Mouse (Mus musculus): ENCODE measurements around the gene Ncl.

Gene Ncl

GRCm38 (mm10) chr1:86358906-86359797 lies at the start of gene Ncl:
Gene Ncl, minus strand, starts transcription at chr1:86359400.
- CTCF ChIA-PET, result no interaction called here

- CTCF ChIA-PET, result no interaction called here
Measured at GRCm38 (mm10) chr1:86408515-86408914, 49.3 kb upstream of the Ncl start.

- CTCF ChIA-PET, result interaction anchor here (0.5 kb wide), 1 partner anchor 26 kb away, joined by 3 read pairs; no protein-coding TSS in a partner anchor
Measured at GRCm38 (mm10) chr1:86406914-86407313, 47.7 kb upstream of the Ncl start.

- CTCF ChIA-PET, result no interaction called here
Measured at GRCm38 (mm10) chr1:86406313-86406712, 47.1 kb upstream of the Ncl start.

- CTCF ChIA-PET, result interaction anchor here (0.6 kb wide), 1 partner anchor 71 kb away, joined by 7 read pairs; no protein-coding TSS in a partner anchor
Measured at GRCm38 (mm10) chr1:86404834-86405233, 45.6 kb upstream of the Ncl start.

- CTCF ChIA-PET, result interaction anchor here (0.5 kb wide), 1 partner anchor 41 kb away, joined by 3 read pairs; no protein-coding TSS in a partner anchor
Measured at GRCm38 (mm10) chr1:86400096-86400754, 41.0 kb upstream of the Ncl start.

- CTCF ChIA-PET, result interaction anchor here (0.5 to 0.7 kb wide), 2 partner anchors 42 to 68 kb away, joined by 3 read pairs; no protein-coding TSS in a partner anchor
Measured at GRCm38 (mm10) chr1:86399322-86399721, 40.1 kb upstream of the Ncl start.

- CTCF ChIA-PET, result no interaction called here
Measured at GRCm38 (mm10) chr1:86398222-86398621, 39.0 kb upstream of the Ncl start.

GRCm38 (mm10) chr1:86397621-86398020 lies 38.4 kb upstream of the Ncl start:
- CTCF ChIA-PET, result no interaction called here

- CTCF ChIA-PET, result no interaction called here
Measured at GRCm38 (mm10) chr1:86395897-86396296, 36.7 kb upstream of the Ncl start.

GRCm38 (mm10) chr1:86394246-86394645 lies 35.0 kb upstream of the Ncl start:
- CTCF ChIA-PET, result interaction anchor here (1.3 kb wide), 1 partner anchor 21 kb away, joined by 5 read pairs; no protein-coding TSS in a partner anchor

- CTCF ChIA-PET, result interaction anchor here (0.7 to 1.3 kb wide), 2 partner anchors 22 to 95 kb away, joined by 5 to 7 read pairs; no protein-coding TSS in a partner anchor
Measured at GRCm38 (mm10) chr1:86393219-86393618, 34.0 kb upstream of the Ncl start.

- CTCF ChIA-PET, result interaction anchor here (1.0 kb wide), 1 partner anchor 57 kb away, joined by 3 read pairs; no protein-coding TSS in a partner anchor
Measured at GRCm38 (mm10) chr1:86391425-86391824, 32.2 kb upstream of the Ncl start.

- CTCF ChIA-PET, result no interaction called here
Measured at GRCm38 (mm10) chr1:86389230-86389629, 30.0 kb upstream of the Ncl start.

GRCm38 (mm10) chr1:86381027-86381426 lies 21.8 kb upstream of the Ncl start:
- CTCF ChIA-PET, result interaction anchor here (0.7 kb wide), 1 partner anchor 266 kb away, joined by 3 read pairs; no protein-coding TSS in a partner anchor

GRCm38 (mm10) chr1:86379161-86379569 lies 20.0 kb upstream of the Ncl start:
- CTCF ChIA-PET, result interaction anchor here (0.6 to 0.7 kb wide), 2 partner anchors 32 to 50 kb away, joined by 4 to 6 read pairs; no protein-coding TSS in a partner anchor

- CTCF ChIA-PET, result interaction anchor here (0.6 to 0.7 kb wide), 3 partner anchors 16 to 50 kb away, joined by 3 to 6 read pairs (median 4); no protein-coding TSS in a partner anchor
Measured at GRCm38 (mm10) chr1:86378662-86379061, 19.5 kb upstream of the Ncl start.

GRCm38 (mm10) chr1:86376354-86376753 lies 17.2 kb upstream of the Ncl start:
- CTCF ChIA-PET, result no interaction called here

- CTCF ChIA-PET, result no interaction called here
Measured at GRCm38 (mm10) chr1:86371997-86372396, 12.8 kb upstream of the Ncl start.

- CTCF ChIA-PET, result no interaction called here
Measured at GRCm38 (mm10) chr1:86368086-86368485, 8.9 kb upstream of the Ncl start.

- CTCF ChIA-PET, result no interaction called here
Measured at GRCm38 (mm10) chr1:86363671-86364070, 4.5 kb upstream of the Ncl start.
